Mouse (Mus musculus) cerebellum, adult 2 months (tissue): ENCODE measurements around the gene 2310034G01Rik.

ENCODE experiments used
- CTCF ChIP-seq: fragments of 200-500 bp; IDR thresholded peaks from 2 replicates; pipeline ENCODE4 v1.5.1; 2011; ENCODE audit warnings: low read depth, mild to moderate bottlenecking, control low read depth, low read length, moderate library complexity, borderline replicate concordance; ENCODE audit not compliant: insufficient read depth
- POLR2A ChIP-seq: fragments of 200-500 bp; IDR thresholded peaks from 2 replicates; pipeline ENCODE4 v1.6.1; 2011; ENCODE audit warnings: low read length, control low read depth, borderline replicate concordance; ENCODE audit not compliant: insufficient read depth

GRCm38 (mm10) chr19:46306268-46306610 lies 43.9 kb downstream of the 2310034G01Rik start:
- TF ChIP-seq CTCF (no peak), POLR2A (no peak)
